Mouse (Mus musculus) frontal cortex, postnatal 25 days (tissue): ENCODE measurements at regions not wholly inside any gene's neighbourhood (a gene's known extent, or its start where the extent isn't known, plus 50 kb on each side); places are given as distances from the start of the nearest gene placed in this dataset.

Experiments
- DNase-seq, 2 experiments: peaks; one replicate each; pipeline ENCODE4 v3.0.0; 2022; ENCODE audit warnings: low spot score in 2 of 2

GRCm38 (mm10) chr6:139027696-139028095 is 369.4 kb upstream of the Igbp1b start:
- DNase-seq: no peak

DNA sequence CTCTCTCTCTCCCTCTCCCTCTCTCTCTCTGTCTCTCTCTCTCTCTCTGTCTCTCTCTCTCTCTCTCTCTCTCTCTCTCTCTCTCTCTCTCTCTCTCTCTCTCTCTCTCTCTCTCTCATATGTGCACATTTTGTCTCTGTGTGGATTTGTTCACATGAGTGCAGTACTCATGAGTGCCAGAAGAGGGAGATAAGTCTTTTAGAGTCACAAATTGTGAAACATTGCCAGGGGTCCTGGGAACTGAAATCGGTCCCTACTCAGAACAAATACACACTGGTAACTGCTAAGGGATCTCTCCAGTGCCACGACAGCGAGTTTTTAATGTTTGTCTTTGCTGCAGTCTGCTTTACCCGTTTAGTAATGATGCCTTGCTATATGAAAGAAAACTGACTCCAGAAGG is 356.2 kb upstream of the Igbp1b start:
- DNase-seq: no peak

- no peak for DNase-seq
Observed at GRCm38 (mm10) chr6:139010501-139010900, 352.2 kb upstream of the Igbp1b start.
